Mouse (Mus musculus): ENCODE measurements around the gene Atg101.

DNA sequence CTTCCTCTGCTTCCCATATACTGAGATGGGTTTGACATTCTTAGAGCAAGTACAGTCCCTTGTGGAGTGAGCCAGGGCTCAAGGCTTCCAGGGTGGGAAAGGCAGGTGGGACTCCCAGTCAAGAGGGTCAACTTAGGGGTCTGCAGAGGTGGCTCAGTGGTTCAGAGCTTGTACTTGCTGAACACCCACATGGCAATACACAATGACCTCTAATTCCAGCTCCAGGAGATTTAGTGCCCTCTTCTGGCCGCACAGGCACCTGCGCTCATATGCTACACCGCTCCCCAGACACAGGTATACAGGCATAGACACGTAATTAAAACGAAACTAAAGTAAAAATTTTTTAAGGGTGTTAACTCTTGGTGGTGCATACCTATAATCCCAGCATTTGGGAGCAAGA lies 39.4 kb downstream of the Atg101 start:
- TF ChIP-seq CTCF (IDR thresholded peaks at IDR 0.05) = peak; percentile 32
- TF ChIP-seq EP300 (IDR thresholded peaks at IDR 0.05) = no peak
